Mouse (Mus musculus) lung, embryonic 16.5 days (tissue): Measurements from ENCODE around the gene Yaf2. TPM values are rescaled to one million over a fixed set of nuclear protein-coding genes. Genes with fewer than 3 reads are reported as not detected.
"Not testable (repeated sequence)": the region's sequence is repeated elsewhere in the genome, so short reads cannot be mapped to it uniquely, and the experiment has no call there.

Source experiments
- ATAC-seq: fragments of 200-750 bp; cut with Nextera tagmentation; 2 replicates; pipeline ENCODE4 v1.8.0; 2017; ENCODE audit warnings: low read depth, mild to moderate bottlenecking, moderate library complexity
- H3K27ac ChIP-seq: fragments of 300-500 bp; sonication (generic); 2 replicates; pipeline ENCODE4 v1.5.1; 2014; ENCODE audit warnings: mild to moderate bottlenecking, control low read depth, low read length
- H3K27me3 ChIP-seq: fragments of 300-500 bp; sonication (generic); 2 replicates; pipeline ENCODE4 v1.6.1; 2014; ENCODE audit warnings: low read depth, low read length, mixed read lengths; ENCODE audit not compliant: control insufficient read depth, insufficient read depth
- H3K36me3 ChIP-seq: fragments of 300-500 bp; sonication (generic); 2 replicates; pipeline ENCODE4 v1.6.1; 2014; ENCODE audit warnings: low read length; ENCODE audit not compliant: control insufficient read depth, insufficient read depth
- H3K4me1 ChIP-seq: fragments of 300-500 bp; sonication (generic); replicated peaks from 2 replicates; pipeline ENCODE4 v1.6.1; 2014; ENCODE audit warnings: low read length, mixed read lengths; ENCODE audit not compliant: control insufficient read depth, insufficient read depth
- H3K4me2 ChIP-seq: fragments of 300-500 bp; sonication (generic); 2 replicates; pipeline ENCODE4 v1.6.1; 2014; ENCODE audit warnings: low read depth, low read length, control low read depth
- H3K4me3 ChIP-seq: fragments of 300-500 bp; sonication (generic); 2 replicates; pipeline ENCODE4 v1.5.1; 2014; ENCODE audit warnings: mild to moderate bottlenecking, low read length, control low read depth
- H3K9ac ChIP-seq: fragments of 300-500 bp; sonication (generic); 2 replicates; pipeline ENCODE4 v1.6.1; 2014; ENCODE audit warnings: low read length, control low read depth
- H3K9me3 ChIP-seq: fragments of 300-500 bp; sonication (generic); 2 replicates; pipeline ENCODE4 v1.6.1; 2016; ENCODE audit warnings: low read length; ENCODE audit not compliant: control insufficient read depth
- WGBS: fragments of 180-500 bp; shearing (Covaris S2); extraction: QIAGEN DNeasy Blood & Tissue Kit; methylation state at CpG from one replicate; pipeline ENCODE4 v1.1.7; 2014; 5-methylcytosine and 5-hydroxymethylcytosine counted together
- polyA plus RNA-seq: library from polyadenylated mRNA; unstranded; fragments of >200 nt; fragmentation: Nextera tagmentation; extraction: Ambion mirVana; gene quantifications from 2 replicates; pipeline ENCODE4 v1.2.1, GENCODE M21; 2015

Yaf2 gene
- polyA plus RNA-seq: 47.3 and 55.3 TPM in 2 replicates

GRCm38 (mm10) chr15:93336925-93337761 is at the start of gene Yaf2:
Gene Yaf2 (minus strand): TSS chr15:93336935.
- Histone ChIP-seq H3K4me2 (peak within 1 kb of the TSS; percentile 78), H3K9ac (peak within 1 kb of the TSS; percentile 88), H3K27ac (peak within 1 kb of the TSS; percentile 92), H3K27me3 (no peaks in the 10 kb centered on the region), H3K36me3 (peaks cover 5% of the 10 kb centered on the region; the same call in 1 of the 2 replicates), H3K9me3 (no peaks in the 10 kb centered on the region), H3K4me3 (peak within 1 kb of the TSS; percentile 92), H3K4me1 (peaks cover 7% of the 10 kb centered on the region)
- under 1% methylated on average over 44 of the region's 73 CpGs for WGBS
- ATAC-seq: peak; percentile 96

GRCm38 (mm10) chr15:93381337-93381736 is 44.6 kb upstream of the Yaf2 start:
- H3K4me3 ChIP-seq: no peak overlapping the region
- no peak overlapping the region for H3K4me2 ChIP-seq
- H3K27ac ChIP-seq: no peak overlapping the region
- H3K9me3 ChIP-seq: no peaks in the 10 kb centered on the region
- peaks cover 6% of the 10 kb centered on the region; the same call in 1 of the 2 replicates for H3K36me3 ChIP-seq
- no peaks in the 10 kb centered on the region for H3K4me1 ChIP-seq
- H3K9ac ChIP-seq: no peak overlapping the region
- H3K27me3 ChIP-seq: no peaks in the 10 kb centered on the region
- no peak for ATAC-seq
- WGBS: 63% methylated on average over 5 of the region's 5 CpGs

- H3K27ac ChIP-seq: no peak overlapping the region
- no peaks in the 10 kb centered on the region for H3K4me1 ChIP-seq
- WGBS: 70% methylated on average over 3 of the region's 3 CpGs
- no peak overlapping the region for H3K4me2 ChIP-seq
- H3K9me3 ChIP-seq: no peaks in the 10 kb centered on the region
- H3K27me3 ChIP-seq: no peaks in the 10 kb centered on the region
- ATAC-seq: no peak
- H3K36me3 ChIP-seq: no peaks in the 10 kb centered on the region
- H3K9ac ChIP-seq: no peak overlapping the region
- H3K4me3 ChIP-seq: no peak overlapping the region
Observed at GRCm38 (mm10) chr15:93379177-93379576, 42.4 kb upstream of the Yaf2 start.

- Histone ChIP-seq H3K27me3 (no peaks in the 10 kb centered on the region), H3K4me3 (no peak overlapping the region), H3K9ac (no peak overlapping the region), H3K4me1 (no peaks in the 10 kb centered on the region), H3K36me3 (no peaks in the 10 kb centered on the region), H3K9me3 (no peaks in the 10 kb centered on the region), H3K27ac (no peak overlapping the region), H3K4me2 (no peak overlapping the region)
- 84% methylated on average over 5 of the region's 5 CpGs for WGBS
- ATAC-seq: no peak
Observed at GRCm38 (mm10) chr15:93375696-93376095, 39.0 kb upstream of the Yaf2 start.

GRCm38 (mm10) chr15:93372525-93373119 is 35.9 kb upstream of the Yaf2 start:
- H3K27ac ChIP-seq, H3K27me3 ChIP-seq, H3K9me3 ChIP-seq, H3K4me3 ChIP-seq, H3K4me2 ChIP-seq, H3K4me1 ChIP-seq, H3K36me3 ChIP-seq, H3K9ac ChIP-seq, ATAC-seq: not testable (repeated sequence)

- H3K4me3 ChIP-seq: no peak overlapping the region
- WGBS: 86% methylated on average over 2 of the region's 2 CpGs
- no peak for ATAC-seq
- H3K36me3 ChIP-seq: no peaks in the 10 kb centered on the region
- H3K27me3 ChIP-seq: no peaks in the 10 kb centered on the region
- H3K4me2 ChIP-seq: no peak overlapping the region
- H3K27ac ChIP-seq: no peak overlapping the region
- no peak overlapping the region for H3K9ac ChIP-seq
- no peaks in the 10 kb centered on the region for H3K9me3 ChIP-seq
- H3K4me1 ChIP-seq: no peaks in the 10 kb centered on the region
Observed at GRCm38 (mm10) chr15:93371838-93372237, 35.1 kb upstream of the Yaf2 start.

GRCm38 (mm10) chr15:93368558-93368957 is 31.8 kb upstream of the Yaf2 start:
- H3K36me3 ChIP-seq: no peaks in the 10 kb centered on the region
- no peak overlapping the region for H3K9ac ChIP-seq
- H3K4me3 ChIP-seq: no peak overlapping the region
- no peaks in the 10 kb centered on the region for H3K4me1 ChIP-seq
- 40% methylated on average over 9 of the region's 9 CpGs for WGBS
- H3K27me3 ChIP-seq: no peaks in the 10 kb centered on the region
- no peaks in the 10 kb centered on the region for H3K9me3 ChIP-seq
- peak; percentile 51; the same call in 1 of the 2 replicates for ATAC-seq
- H3K27ac ChIP-seq: no peak overlapping the region
- 0 out of 2 replicates have a peak overlapping the region, but pooled peaks have one; percentile 16 for H3K4me2 ChIP-seq

- Histone ChIP-seq H3K27me3 (no peaks in the 10 kb centered on the region), H3K36me3 (no peaks in the 10 kb centered on the region), H3K4me1 (no peaks in the 10 kb centered on the region), H3K4me3 (no peak overlapping the region), H3K9me3 (no peaks in the 10 kb centered on the region), H3K27ac (no peak overlapping the region), H3K9ac (no peak overlapping the region), H3K4me2 (no peak overlapping the region)
- 63% methylated on average over 6 of the region's 6 CpGs for WGBS
- ATAC-seq: no peak
Observed at GRCm38 (mm10) chr15:93365561-93365960, 28.8 kb upstream of the Yaf2 start.

- Histone ChIP-seq H3K36me3 (no peaks in the 10 kb centered on the region), H3K4me1 (no peaks in the 10 kb centered on the region), H3K27ac (no peak overlapping the region), H3K9me3 (no peaks in the 10 kb centered on the region), H3K27me3 (no peaks in the 10 kb centered on the region), H3K9ac (no peak overlapping the region), H3K4me2 (no peak overlapping the region), H3K4me3 (no peak overlapping the region)
- 83% methylated on average over 18 of the region's 19 CpGs for WGBS
- ATAC-seq: no peak
Observed at GRCm38 (mm10) chr15:93358346-93359095, 21.8 kb upstream of the Yaf2 start.
